Mouse (Mus musculus) heart, postnatal 25 days (tissue): ENCODE measurements around the gene Lix1l. TPM values are rescaled to one million over a fixed set of nuclear protein-coding genes. Genes with fewer than 3 reads are reported as not detected.

Experiments used
- DNase-seq: peaks from one replicate; pipeline ENCODE4 v3.0.0; 2022; ENCODE audit warnings: low spot score
- intact Hi-C: fragments of 180-260 bp; cut with DNase I; formaldehyde crosslinking; loops from one replicate; pipeline ENCODE4 v1.15.1; 2025
- total RNA-seq, 2 experiments: library from RNA; stranded (reverse); gene quantifications; 2 replicates each; pipeline ENCODE4 v1.2.3; 2021

The Lix1l gene
- 10 to 100 TPM; 25.4 to 27.2 TPM for total RNA-seq

- peak; percentile 95 for DNase-seq
- intact Hi-C loops: no loop called here
These were observed at the start of gene Lix1l for GRCm38 (mm10) chr3:96600639-96601250. Lix1l (plus strand) TSS chr3:96601149.

GRCm38 (mm10) chr3:96551203-96551602, 49.7 kb upstream of the Lix1l start:
- no peak for DNase-seq
- intact Hi-C loops: loop anchor here (1.0 kb wide), 1 partner anchor 29 kb away; no protein-coding TSS in a partner anchor

GRCm38 (mm10) chr3:96551890-96552289, 49.1 kb upstream of the Lix1l start:
- intact Hi-C loops: loop anchor here (1.0 kb wide), 1 partner anchor 28 kb away; no protein-coding TSS in a partner anchor
- DNase-seq: no peak

GRCm38 (mm10) chr3:96553601-96554000, 47.3 kb upstream of the Lix1l start:
- intact Hi-C loops: no loop called here
- no peak for DNase-seq

GRCm38 (mm10) chr3:96554251-96554650, 46.7 kb upstream of the Lix1l start:
- intact Hi-C loops: no loop called here
- no peak for DNase-seq

GRCm38 (mm10) chr3:96555041-96555596, 45.8 kb upstream of the Lix1l start:
- DNase-seq: peak; percentile 82
- intact Hi-C loops: no loop called here

- no peak for DNase-seq
- intact Hi-C loops: no loop called here
These were observed 44.8 kb upstream of the Lix1l start for GRCm38 (mm10) chr3:96555999-96556614.

- intact Hi-C loops: loop anchor here (1.0 kb wide), 1 partner anchor 19 kb away; the partner anchor contains the start of gene Gm16253
- DNase-seq: no peak
These were observed 44.0 kb upstream of the Lix1l start for GRCm38 (mm10) chr3:96556651-96557635.

GRCm38 (mm10) chr3:96557694-96558093, 43.3 kb upstream of the Lix1l start, which contains the start of gene Txnip:
Txnip (plus strand) TSS chr3:96557957.
- intact Hi-C loops: loop anchor here (1.0 kb wide), 1 partner anchor 19 kb away; the partner anchor contains the start of gene Gm16253
- peak; percentile 100 for DNase-seq

GRCm38 (mm10) chr3:96558159-96558558, 42.8 kb upstream of the Lix1l start:
- DNase-seq: no peak
- intact Hi-C loops: no loop called here

GRCm38 (mm10) chr3:96558668-96559196, 42.2 kb upstream of the Lix1l start:
- DNase-seq: no peak
- intact Hi-C loops: no loop called here

- intact Hi-C loops: no loop called here
- DNase-seq: no peak
These were observed 41.5 kb upstream of the Lix1l start for GRCm38 (mm10) chr3:96559398-96559910.

GRCm38 (mm10) chr3:96559911-96560850, 40.8 kb upstream of the Lix1l start:
- DNase-seq: no peak
- intact Hi-C loops: no loop called here

GRCm38 (mm10) chr3:96560881-96561668, 39.9 kb upstream of the Lix1l start:
- DNase-seq: no peak

GRCm38 (mm10) chr3:96561946-96562681, 38.8 kb upstream of the Lix1l start:
- DNase-seq: no peak
- intact Hi-C loops: no loop called here

More at GRCm38 (mm10) chr3:96560881-96561668, 39.9 kb upstream of the Lix1l start:
- intact Hi-C loops: no loop called here

- no peak for DNase-seq
- intact Hi-C loops: no loop called here
These were observed 37.7 kb upstream of the Lix1l start for GRCm38 (mm10) chr3:96563267-96563666.
